Mouse (Mus musculus) G1E (cell line): ENCODE results near the gene Junb. TPM values are rescaled to one million over a fixed set of nuclear protein-coding genes. Genes with fewer than 3 reads are reported as not detected.

Experiments used
- ATAC-seq: 2 replicates; pipeline ENCODE4 v1.8.0; 2016; ENCODE audit warnings: mild to moderate bottlenecking; ENCODE audit not compliant: insufficient number of reproducible peaks, poor library complexity, low FRiP score, severe bottlenecking; ENCODE audit errors: extremely low read depth
- DNase-seq: peaks from one replicate; pipeline ENCODE4 v3.0.0; 2012; ENCODE audit warnings: low spot score
- H3K27me3 ChIP-seq: 2 replicates; pipeline ENCODE4 v1.6.1; 2012; ENCODE audit warnings: mild to moderate bottlenecking, low read length, inconsistent platforms; ENCODE audit not compliant: insufficient read depth
- H3K36me3 ChIP-seq: replicated peaks from 2 replicates; pipeline ENCODE3; 2012; ENCODE audit warnings: mild to moderate bottlenecking, inconsistent platforms
- H3K4me1 ChIP-seq: 2 replicates; pipeline ENCODE4 v1.6.1; 2012; ENCODE audit warnings: low read depth, low read length, inconsistent platforms, mixed read lengths; ENCODE audit not compliant: insufficient read depth
- H3K4me3 ChIP-seq: 2 replicates; pipeline ENCODE4 v1.5.1; 2012; ENCODE audit warnings: low read depth, mild to moderate bottlenecking, inconsistent platforms, low read length, moderate library complexity, mixed read lengths
- H3K9me3 ChIP-seq: replicated peaks from 2 replicates; pipeline ENCODE4 v1.6.1; 2012; ENCODE audit warnings: inconsistent platforms
- CTCF ChIP-seq: IDR thresholded peaks from 2 replicates; pipeline ENCODE4 v1.5.1; 2012; ENCODE audit warnings: low read depth, low read length, inconsistent platforms, mixed read lengths
- GATA1 ChIP-seq: IDR thresholded peaks from 2 replicates; pipeline ENCODE4 v1.6.1; 2012; ENCODE audit warnings: borderline replicate concordance, low read length, inconsistent platforms, mixed read lengths
- GATA2 ChIP-seq: IDR thresholded peaks from 2 replicates; pipeline ENCODE4 v1.6.1; 2012; ENCODE audit warnings: low read depth, low read length, inconsistent platforms, borderline replicate concordance
- POLR2AphosphoS5 ChIP-seq: IDR thresholded peaks from 2 replicates; pipeline ENCODE4 v1.6.1; 2012; ENCODE audit warnings: low read depth, low read length, inconsistent platforms; ENCODE audit not compliant: insufficient replicate concordance
- TAL1 ChIP-seq: conservative IDR thresholded peaks from 2 replicates; pipeline ENCODE4 v1.6.1; 2012; ENCODE audit warnings: low read depth, low read length, inconsistent platforms, mixed read lengths
- polyA plus RNA-seq: library from polyadenylated mRNA; stranded (reverse); fragments of >175 nt; gene quantifications from 2 replicates; pipeline ENCODE4 v1.2.3, GENCODE M21; 2012
- total RNA-seq, 2 experiments: library from RNA; stranded (forward) in 1 of 2; stranded (reverse) in 1 of 2; fragments of 200-1000 nt in 1 of 2; fragments of >200 nt in 1 of 2; fragmentation: Nextera tagmentation in 1 of 2; gene quantifications; 2 replicates each; pipeline ENCODE4 v1.2.3; 2014 to 2017

The Junb gene
- total and polyA plus RNA-seq, 3 experiments: 23.8 to 66.8 (median 38.5) TPM

DNA sequence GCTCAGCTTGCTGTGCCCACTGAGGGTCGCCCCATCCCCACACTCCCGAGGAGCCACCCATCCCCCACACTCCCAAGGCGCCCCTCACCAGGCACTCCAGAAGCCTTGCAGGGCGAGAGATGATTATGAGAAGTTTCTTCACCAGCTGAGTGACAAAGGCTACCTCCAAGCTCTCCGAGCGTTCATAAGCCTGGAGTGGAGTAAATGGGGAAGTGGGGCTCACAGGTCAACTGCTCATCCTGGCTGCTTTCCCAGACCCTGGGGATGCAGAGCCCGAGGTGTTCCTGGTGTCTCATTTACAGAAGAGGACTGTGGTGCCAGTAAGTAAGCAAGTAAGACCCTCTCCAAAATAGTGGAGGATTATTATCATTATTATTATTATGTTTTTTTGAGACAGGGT, 53.0 kb downstream of the Junb start:
- Histone ChIP-seq H3K9me3 (no peaks in the 10 kb centered on the region), H3K4me1 (peaks cover 40% of the 10 kb centered on the region), H3K4me3 (no peak overlapping the region), H3K36me3 (peaks cover 30% of the 10 kb centered on the region), H3K27me3 (peaks cover 28% of the 10 kb centered on the region)
- DNase-seq (no peak), ATAC-seq (no peak)
- TF ChIP-seq POLR2AphosphoS5 (no peak), GATA1 (no peak), TAL1 (no peak), GATA2 (no peak), CTCF (no peak)

Other genes with a start within 250 kb of the Junb start
Only the 20 nearest of the 29 such genes appear.
- gene Syce2, start 106.6 kb downstream of the Junb start, total RNA-seq (2014; fragmentation: Nextera tagmentation): 370 and 371 TPM in 2 replicates
- 319 and 358 TPM in 2 replicates for gene Syce2, start 106.6 kb downstream of the Junb start, total RNA-seq (2017)
- gene Syce2, start 106.6 kb downstream of the Junb start, polyA plus RNA-seq: 261 and 336 TPM in 2 replicates
- gene Gcdh, start 84.8 kb downstream of the Junb start, total RNA-seq (2014; fragmentation: Nextera tagmentation): 17.7 and 26.6 TPM in 2 replicates
- gene Gcdh, start 84.8 kb downstream of the Junb start, total RNA-seq (2017): 35.2 and 45.8 TPM in 2 replicates
- gene Gcdh, start 84.8 kb downstream of the Junb start, polyA plus RNA-seq: 66.4 and 69.8 TPM in 2 replicates
- gene Klf1, start 76.8 kb downstream of the Junb start, total RNA-seq (2014; fragmentation: Nextera tagmentation): 69.9 and 75.0 TPM in 2 replicates
- gene Klf1, start 76.8 kb downstream of the Junb start, total RNA-seq (2017): 51.5 and 56.1 TPM in 2 replicates
- 193 and 253 TPM in 2 replicates for gene Klf1, start 76.8 kb downstream of the Junb start, polyA plus RNA-seq
- gene Dnase2a, start 70.2 kb downstream of the Junb start, total RNA-seq (2014; fragmentation: Nextera tagmentation): 116 and 118 TPM in 2 replicates
- 147 and 170 TPM in 2 replicates for gene Dnase2a, start 70.2 kb downstream of the Junb start, total RNA-seq (2017)
- 40.2 and 75.0 TPM in 2 replicates for gene Dnase2a, start 70.2 kb downstream of the Junb start, polyA plus RNA-seq
- gene Mast1, start 41.4 kb downstream of the Junb start, total RNA-seq (2014; fragmentation: Nextera tagmentation): not detected in 2 replicates
- gene Mast1, start 41.4 kb downstream of the Junb start, total RNA-seq (2017): 0.23 and 0.27 TPM in 2 replicates
- gene Mast1, start 41.4 kb downstream of the Junb start, polyA plus RNA-seq: 0.16 and 0.25 TPM in 2 replicates
- gene Rtbdn, start 31.7 kb downstream of the Junb start, total RNA-seq (2014; fragmentation: Nextera tagmentation): not detected in 2 replicates
- gene Rtbdn, start 31.7 kb downstream of the Junb start, total RNA-seq (2017): 0.11 and 0.12 TPM in 2 replicates
- not detected in 2 replicates for gene Rtbdn, start 31.7 kb downstream of the Junb start, polyA plus RNA-seq
- gene Gm49661, start 9.3 kb downstream of the Junb start, total RNA-seq (2014; fragmentation: Nextera tagmentation): not detected in 2 replicates
- gene Gm49661, start 9.3 kb downstream of the Junb start, total RNA-seq (2017): not detected in 2 replicates
- gene Gm49661, start 9.3 kb downstream of the Junb start, polyA plus RNA-seq: not detected in 2 replicates
- 134 and 185 TPM in 2 replicates for gene Prdx2, start 9.1 kb downstream of the Junb start, total RNA-seq (2014; fragmentation: Nextera tagmentation)
- gene Prdx2, start 9.1 kb downstream of the Junb start, total RNA-seq (2017): 299 and 388 TPM in 2 replicates
- 19.6 and 86.4 TPM in 2 replicates for gene Prdx2, start 9.1 kb downstream of the Junb start, polyA plus RNA-seq
- gene Rnaseh2a, start 9.0 kb downstream of the Junb start, total RNA-seq (2014; fragmentation: Nextera tagmentation): 162 and 174 TPM in 2 replicates
- gene Rnaseh2a, start 9.0 kb downstream of the Junb start, total RNA-seq (2017): 94.1 and 132 TPM in 2 replicates
- gene Rnaseh2a, start 9.0 kb downstream of the Junb start, polyA plus RNA-seq: 477 and 636 TPM in 2 replicates
- 2.7 and 3.4 TPM in 2 replicates for gene Hook2, start 11.9 kb upstream of the Junb start, total RNA-seq (2014; fragmentation: Nextera tagmentation)
- gene Hook2, start 11.9 kb upstream of the Junb start, total RNA-seq (2017): 7.9 and 8.2 TPM in 2 replicates
- 12.2 and 12.7 TPM in 2 replicates for gene Hook2, start 11.9 kb upstream of the Junb start, polyA plus RNA-seq
- gene Best2, start 35.8 kb upstream of the Junb start, total RNA-seq (2014; fragmentation: Nextera tagmentation): not detected in 2 replicates
- gene Best2, start 35.8 kb upstream of the Junb start, total RNA-seq (2017): 0.12 TPM in 1 of 2 replicates, not detected in the other
- not detected in 2 replicates for gene Best2, start 35.8 kb upstream of the Junb start, polyA plus RNA-seq
- gene Asna1, start 46.6 kb upstream of the Junb start, total RNA-seq (2014; fragmentation: Nextera tagmentation): 83.6 and 104 TPM in 2 replicates
- 110 and 139 TPM in 2 replicates for gene Asna1, start 46.6 kb upstream of the Junb start, total RNA-seq (2017)
- gene Asna1, start 46.6 kb upstream of the Junb start, polyA plus RNA-seq: 103 and 136 TPM in 2 replicates
- gene Trir, start 48.1 kb upstream of the Junb start, total RNA-seq (2014; fragmentation: Nextera tagmentation): 61.3 and 64.2 TPM in 2 replicates
- gene Trir, start 48.1 kb upstream of the Junb start, total RNA-seq (2017): 151 and 196 TPM in 2 replicates
- gene Trir, start 48.1 kb upstream of the Junb start, polyA plus RNA-seq: 263 and 317 TPM in 2 replicates
- gene Tnpo2, start 58.2 kb upstream of the Junb start, total RNA-seq (2014; fragmentation: Nextera tagmentation): 83.8 and 92.5 TPM in 2 replicates
- 38.9 and 52.8 TPM in 2 replicates for gene Tnpo2, start 58.2 kb upstream of the Junb start, total RNA-seq (2017)
- 20.0 and 26.5 TPM in 2 replicates for gene Tnpo2, start 58.2 kb upstream of the Junb start, polyA plus RNA-seq
- 10.4 and 17.0 TPM in 2 replicates for gene Fbxw9, start 81.3 kb upstream of the Junb start, total RNA-seq (2014; fragmentation: Nextera tagmentation)
- 15.9 and 16.1 TPM in 2 replicates for gene Fbxw9, start 81.3 kb upstream of the Junb start, total RNA-seq (2017)
- 33.7 and 34.7 TPM in 2 replicates for gene Fbxw9, start 81.3 kb upstream of the Junb start, polyA plus RNA-seq
- not detected in 2 replicates for gene Gm5741, start 89.3 kb upstream of the Junb start, total RNA-seq (2014; fragmentation: Nextera tagmentation)
- 0.99 and 1.0 TPM in 2 replicates for gene Gm5741, start 89.3 kb upstream of the Junb start, total RNA-seq (2017)
- gene Gm5741, start 89.3 kb upstream of the Junb start, polyA plus RNA-seq: 0.89 and 1.8 TPM in 2 replicates
- 42.9 and 58.5 TPM in 2 replicates for gene Dhps, start 93.0 kb upstream of the Junb start, total RNA-seq (2014; fragmentation: Nextera tagmentation)
- gene Dhps, start 93.0 kb upstream of the Junb start, total RNA-seq (2017): 33.9 and 36.2 TPM in 2 replicates
- gene Dhps, start 93.0 kb upstream of the Junb start, polyA plus RNA-seq: 27.3 and 41.7 TPM in 2 replicates
- 79.0 and 99.0 TPM in 2 replicates for gene Wdr83os, start 102.0 kb upstream of the Junb start, total RNA-seq (2014; fragmentation: Nextera tagmentation)
- gene Wdr83os, start 102.0 kb upstream of the Junb start, total RNA-seq (2017): 22.0 and 29.4 TPM in 2 replicates
- gene Wdr83os, start 102.0 kb upstream of the Junb start, polyA plus RNA-seq: 5.0 and 11.7 TPM in 2 replicates
- 22.4 and 23.8 TPM in 2 replicates for gene Wdr83, start 102.6 kb upstream of the Junb start, total RNA-seq (2014; fragmentation: Nextera tagmentation)
- 27.2 and 28.4 TPM in 2 replicates for gene Wdr83, start 102.6 kb upstream of the Junb start, total RNA-seq (2017)
- 24.2 and 38.9 TPM in 2 replicates for gene Wdr83, start 102.6 kb upstream of the Junb start, polyA plus RNA-seq
- gene Man2b1, start 104.6 kb upstream of the Junb start, total RNA-seq (2014; fragmentation: Nextera tagmentation): 91.8 and 105 TPM in 2 replicates
- 87.7 and 88.0 TPM in 2 replicates for gene Man2b1, start 104.6 kb upstream of the Junb start, total RNA-seq (2017)
- 12.4 and 19.3 TPM in 2 replicates for gene Man2b1, start 104.6 kb upstream of the Junb start, polyA plus RNA-seq